Mouse (Mus musculus) liver, embryonic 15.5 days (tissue): Measurements from ENCODE around the gene Fbxl16. TPM values are rescaled to one million over a fixed set of nuclear protein-coding genes. Genes with fewer than 3 reads are reported as not detected.
A peak's percentile ranks its signal among the peaks of the same experiment; 100 is the strongest.

Experiments
- ATAC-seq: fragments of 200-750 bp; cut with Nextera tagmentation; 2 replicates; pipeline ENCODE4 v1.8.0; 2017; ENCODE audit warnings: moderate number of reproducible peaks, mild to moderate bottlenecking, moderate library complexity; ENCODE audit not compliant: insufficient read depth
- H3K27ac ChIP-seq: fragments of 300-500 bp; sonication (generic); replicated peaks from 2 replicates; pipeline ENCODE4 v1.5.1; 2015; ENCODE audit warnings: mild to moderate bottlenecking, inconsistent platforms
- H3K27me3 ChIP-seq: fragments of 300-500 bp; sonication (generic); 2 replicates; pipeline ENCODE4 v1.6.1; 2015; ENCODE audit warnings: mild to moderate bottlenecking, inconsistent platforms
- H3K36me3 ChIP-seq: fragments of 300-500 bp; sonication (generic); replicated peaks from 2 replicates; pipeline ENCODE4 v1.6.1; 2015; ENCODE audit warnings: moderate library complexity, mild to moderate bottlenecking, inconsistent platforms
- H3K4me1 ChIP-seq: fragments of 300-500 bp; sonication (generic); replicated peaks from 2 replicates; pipeline ENCODE4 v1.6.1; 2015; ENCODE audit warnings: inconsistent platforms
- H3K4me2 ChIP-seq: fragments of 300-500 bp; sonication (generic); 2 replicates; pipeline ENCODE4 v1.6.1; 2015; ENCODE audit warnings: moderate library complexity, mild to moderate bottlenecking, inconsistent platforms
- H3K4me3 ChIP-seq: fragments of 300-500 bp; sonication (generic); replicated peaks from 2 replicates; pipeline ENCODE4 v1.5.1; 2015; ENCODE audit warnings: mild to moderate bottlenecking, inconsistent platforms
- H3K9ac ChIP-seq: fragments of 300-500 bp; sonication (generic); 2 replicates; pipeline ENCODE4 v1.6.1; 2015; ENCODE audit warnings: moderate library complexity, mild to moderate bottlenecking, inconsistent platforms
- H3K9me3 ChIP-seq: fragments of 300-500 bp; sonication (generic); replicated peaks from 2 replicates; pipeline ENCODE4 v1.6.1; 2016; ENCODE audit warnings: inconsistent platforms
- WGBS: fragments of 180-500 bp; shearing (Covaris S2); methylation state at CpG from one replicate; pipeline ENCODE4 v1.1.7; 2015; ENCODE audit warnings: mixed read lengths; ENCODE audit not compliant: insufficient replicate concordance; 5-methylcytosine and 5-hydroxymethylcytosine counted together
- polyA plus RNA-seq: library from polyadenylated mRNA; unstranded; fragments of >200 nt; fragmentation: Nextera tagmentation; extraction: Ambion mirVana; gene quantifications from 2 replicates; pipeline ENCODE4 v1.2.1, GENCODE M21; 2015

Fbxl16 gene
- polyA plus RNA-seq, 1 experiment from 2014 or later: 0.12 TPM

- peak overlapping the region; percentile 81 for H3K4me2 ChIP-seq
- 35% methylated on average over 8 of the region's 8 CpGs for WGBS
- peak overlapping the region; percentile 65 for H3K4me3 ChIP-seq
- H3K4me1 ChIP-seq: peaks cover 72% of the 10 kb centered on the region
- no peaks in the 10 kb centered on the region for H3K27me3 ChIP-seq
- H3K9me3 ChIP-seq: no peaks in the 10 kb centered on the region
- H3K9ac ChIP-seq: peak overlapping the region; percentile 61
- ATAC-seq: no peak
- H3K27ac ChIP-seq: peak overlapping the region; percentile 69
- peaks cover 52% of the 10 kb centered on the region for H3K36me3 ChIP-seq
Measured at GRCm38 (mm10) chr17:25829558-25830017, 20.7 kb downstream of the Fbxl16 start.

GRCm38 (mm10) chr17:25830200-25830753, 21.4 kb downstream of the Fbxl16 start:
- Histone ChIP-seq H3K27ac (0 out of 2 replicates have a peak overlapping the region, but pooled peaks have one; percentile 69), H3K4me2 (peak overlapping the region; percentile 81), H3K4me3 (peak overlapping the region; percentile 65; the same call in 1 of the 2 replicates), H3K4me1 (peaks cover 72% of the 10 kb centered on the region), H3K27me3 (no peaks in the 10 kb centered on the region), H3K9me3 (no peaks in the 10 kb centered on the region), H3K36me3 (peaks cover 57% of the 10 kb centered on the region), H3K9ac (no peak overlapping the region)
- no peak for ATAC-seq
- WGBS: 70% methylated on average over 4 of the region's 4 CpGs

GRCm38 (mm10) chr17:25830806-25831431, 22.0 kb downstream of the Fbxl16 start:
- H3K4me2 ChIP-seq: peak overlapping the region; percentile 92
- H3K4me1 ChIP-seq: peaks cover 75% of the 10 kb centered on the region
- H3K9ac ChIP-seq: no peak overlapping the region
- peak overlapping the region; percentile 72 for H3K4me3 ChIP-seq
- peak overlapping the region; percentile 90; the same call in 1 of the 2 replicates for H3K27ac ChIP-seq
- no peak for ATAC-seq
- 80% methylated on average over 14 of the region's 14 CpGs for WGBS
- peaks cover 53% of the 10 kb centered on the region for H3K36me3 ChIP-seq
- no peaks in the 10 kb centered on the region for H3K9me3 ChIP-seq
- no peaks in the 10 kb centered on the region for H3K27me3 ChIP-seq

- no peak for ATAC-seq
- Histone ChIP-seq H3K36me3 (peaks cover 46% of the 10 kb centered on the region), H3K4me3 (peak overlapping the region; percentile 72), H3K27me3 (no peaks in the 10 kb centered on the region), H3K9me3 (no peaks in the 10 kb centered on the region), H3K4me2 (peak overlapping the region; percentile 92), H3K4me1 (peaks cover 82% of the 10 kb centered on the region), H3K27ac (peak overlapping the region; percentile 90), H3K9ac (peak overlapping the region; percentile 79)
- 41% methylated on average over 21 of the region's 21 CpGs for WGBS
Measured at GRCm38 (mm10) chr17:25831451-25832281, 22.8 kb downstream of the Fbxl16 start.

GRCm38 (mm10) chr17:25832436-25833290, 23.8 kb downstream of the Fbxl16 start:
- no peaks in the 10 kb centered on the region for H3K27me3 ChIP-seq
- H3K9ac ChIP-seq: peak overlapping the region; percentile 79
- peak overlapping the region; percentile 72 for H3K4me3 ChIP-seq
- peak; percentile 87 for ATAC-seq
- peaks cover 92% of the 10 kb centered on the region for H3K4me1 ChIP-seq
- 0% methylated on average over 75 of the region's 77 CpGs for WGBS
- H3K9me3 ChIP-seq: no peaks in the 10 kb centered on the region
- peak overlapping the region; percentile 92 for H3K4me2 ChIP-seq
- H3K27ac ChIP-seq: peak overlapping the region; percentile 90
- H3K36me3 ChIP-seq: peaks cover 41% of the 10 kb centered on the region

- Histone ChIP-seq H3K9me3 (no peaks in the 10 kb centered on the region), H3K36me3 (peaks cover 41% of the 10 kb centered on the region), H3K4me1 (peaks cover 95% of the 10 kb centered on the region), H3K4me2 (peak within 1 kb of the TSS; percentile 92), H3K9ac (peak within 1 kb of the TSS; percentile 79), H3K4me3 (peak within 1 kb of the TSS; percentile 72), H3K27ac (peak within 1 kb of the TSS; percentile 90), H3K27me3 (no peaks in the 10 kb centered on the region)
- 0% methylated on average over 24 of the region's 24 CpGs for WGBS
- peak; percentile 59 for ATAC-seq
Measured at GRCm38 (mm10) chr17:25833291-25833663, 24.4 kb downstream of the Fbxl16 start, which contains the start of gene Stub1. TSS of gene Stub1 (minus strand) at chr17:25833404.

GRCm38 (mm10) chr17:25833961-25834594, 25.2 kb downstream of the Fbxl16 start:
- peaks cover 91% of the 10 kb centered on the region for H3K4me1 ChIP-seq

GRCm38 (mm10) chr17:25834595-25835222, 25.8 kb downstream of the Fbxl16 start:
- 67% methylated on average over 12 of the region's 12 CpGs for WGBS
- 0 out of 2 replicates have a peak overlapping the region, but pooled peaks have one; percentile 90 for H3K27ac ChIP-seq
- ATAC-seq: no peak
- H3K4me3 ChIP-seq: peak overlapping the region; percentile 72
- peaks cover 90% of the 10 kb centered on the region for H3K4me1 ChIP-seq
- H3K4me2 ChIP-seq: peak overlapping the region; percentile 92
- H3K27me3 ChIP-seq: no peaks in the 10 kb centered on the region
- peak overlapping the region; percentile 71; the same call in 1 of the 2 replicates for H3K9ac ChIP-seq
- H3K9me3 ChIP-seq: no peaks in the 10 kb centered on the region
- H3K36me3 ChIP-seq: peaks cover 49% of the 10 kb centered on the region

More at GRCm38 (mm10) chr17:25833961-25834594, 25.2 kb downstream of the Fbxl16 start:
- Histone ChIP-seq H3K4me3 (peak overlapping the region; percentile 72), H3K27ac (peak overlapping the region; percentile 90), H3K36me3 (peaks cover 46% of the 10 kb centered on the region), H3K9ac (peak overlapping the region; percentile 71), H3K4me2 (peak overlapping the region; percentile 92), H3K27me3 (no peaks in the 10 kb centered on the region), H3K9me3 (no peaks in the 10 kb centered on the region)
- WGBS: 33% methylated on average over 6 of the region's 6 CpGs
- no peak for ATAC-seq

- Histone ChIP-seq H3K9me3 (no peaks in the 10 kb centered on the region), H3K9ac (no peak overlapping the region), H3K36me3 (peaks cover 49% of the 10 kb centered on the region), H3K27me3 (no peaks in the 10 kb centered on the region), H3K4me3 (no peak overlapping the region; the same call in 1 of the 2 replicates), H3K4me2 (peak overlapping the region; percentile 92), H3K27ac (no peak overlapping the region), H3K4me1 (peaks cover 89% of the 10 kb centered on the region)
- 88% methylated on average over 7 of the region's 7 CpGs for WGBS
- no peak for ATAC-seq
Measured at GRCm38 (mm10) chr17:25835301-25835700, 26.4 kb downstream of the Fbxl16 start.
